Mouse (Mus musculus) heart, embryonic 14.5 days (tissue): ENCODE measurements around the gene Tbxas1. TPM values are rescaled to one million over a fixed set of nuclear protein-coding genes. Genes with fewer than 3 reads are reported as not detected.
A peak's percentile ranks its signal among the peaks of the same experiment; 100 is the strongest.

Experiments
- ATAC-seq: fragments of 200-750 bp; cut with Nextera tagmentation; 2 replicates; pipeline ENCODE4 v1.8.0; 2017; ENCODE audit warnings: low read depth, moderate TSS enrichment; ENCODE audit not compliant: insufficient number of reproducible peaks, insufficient read depth, low FRiP score
- H3K27ac ChIP-seq, 2 experiments: fragments of 200-500 bp in 1 of 2; fragments of 300-500 bp in 1 of 2; sonication (generic) in 1 of 2; replicated peaks in 1 of 2; 2 replicates each; pipeline ENCODE4 v1.5.1; 2012 to 2014; ENCODE audit warnings: low read depth in 2 of 2, low read length in 2 of 2, control low read depth in 1 of 2, mild to moderate bottlenecking in 1 of 2, mixed read lengths in 1 of 2; ENCODE audit not compliant: control insufficient read depth in 1 of 2, insufficient read depth in 1 of 2
- H3K27me3 ChIP-seq: fragments of 300-500 bp; sonication (generic); 2 replicates; pipeline ENCODE4 v1.6.1; 2014; ENCODE audit warnings: mild to moderate bottlenecking, low read length, control low read depth; ENCODE audit not compliant: control insufficient read depth, insufficient read depth
- H3K36me3 ChIP-seq: fragments of 300-500 bp; sonication (generic); 2 replicates; pipeline ENCODE4 v1.6.1; 2014; ENCODE audit warnings: mild to moderate bottlenecking, control low read depth, low read length, mixed read lengths; ENCODE audit not compliant: control insufficient read depth, insufficient read depth
- H3K4me1 ChIP-seq, 2 experiments: fragments of 200-500 bp in 1 of 2; fragments of 300-500 bp in 1 of 2; sonication (generic) in 1 of 2; 2 replicates each; pipeline ENCODE4 v1.6.1; 2012 to 2014; ENCODE audit warnings: low read length in 2 of 2, control low read depth in 1 of 2, mixed read lengths in 1 of 2; ENCODE audit not compliant: control insufficient read depth in 2 of 2, insufficient read depth in 2 of 2
- H3K4me2 ChIP-seq: fragments of 300-500 bp; sonication (generic); 2 replicates; pipeline ENCODE4 v1.6.1; 2014; ENCODE audit warnings: mild to moderate bottlenecking, low read length
- H3K4me3 ChIP-seq, 2 experiments: fragments of 200-500 bp in 1 of 2; fragments of 300-500 bp in 1 of 2; sonication (generic) in 1 of 2; 2 replicates each; pipeline ENCODE4 v1.5.1; 2012 to 2014; ENCODE audit warnings: low read length in 2 of 2, mild to moderate bottlenecking in 2 of 2, control low read depth in 1 of 2, low read depth in 1 of 2, moderate library complexity in 1 of 2; ENCODE audit not compliant: control insufficient read depth in 1 of 2, insufficient read depth in 1 of 2
- H3K9ac ChIP-seq: fragments of 300-500 bp; sonication (generic); 2 replicates; pipeline ENCODE4 v1.6.1; 2014; ENCODE audit warnings: mild to moderate bottlenecking, low read length
- H3K9me3 ChIP-seq: fragments of 300-500 bp; sonication (generic); 2 replicates; pipeline ENCODE4 v1.6.1; 2016; ENCODE audit warnings: low read length, control low read depth; ENCODE audit not compliant: control insufficient read depth
- WGBS: fragments of 180-500 bp; shearing (Covaris S2); extraction: QIAGEN DNeasy Blood & Tissue Kit; methylation state at CpG from one replicate; pipeline ENCODE4 v1.1.7; 2014; 5-methylcytosine and 5-hydroxymethylcytosine counted together
- polyA plus RNA-seq: library from polyadenylated mRNA; unstranded; fragments of >200 nt; fragmentation: Nextera tagmentation; extraction: Ambion mirVana; gene quantifications from 2 replicates; pipeline ENCODE4 v1.2.1, GENCODE M21; 2014

Gene Tbxas1
- polyA plus RNA-seq, 1 experiment from 2014 or later = 1.5 TPM

GRCm38 (mm10) chr6:39052636-39053035, 177.4 kb downstream of the Tbxas1 start:
- H3K4me3 ChIP-seq = no peak overlapping the region
- ATAC-seq = no peak
- H3K4me2 ChIP-seq = no peak overlapping the region
- no peaks in the 10 kb centered on the region for H3K27me3 ChIP-seq
- H3K9me3 ChIP-seq = no peaks in the 10 kb centered on the region
- no peak overlapping the region for H3K9ac ChIP-seq
- no peak overlapping the region for H3K27ac ChIP-seq
- H3K4me1 ChIP-seq = peaks cover 11 to 16% of the 10 kb centered on the region in 2 experiments
- H3K36me3 ChIP-seq = no peaks in the 10 kb centered on the region
- 86% methylated on average over 4 of the region's 4 CpGs for WGBS

GRCm38 (mm10) chr6:39054206-39054864, 179.1 kb downstream of the Tbxas1 start:
- no peaks in the 10 kb centered on the region for H3K27me3 ChIP-seq
- no peak overlapping the region for H3K27ac ChIP-seq
- WGBS = 88% methylated on average over 13 of the region's 13 CpGs
- no peak overlapping the region for H3K9ac ChIP-seq
- H3K4me3 ChIP-seq = no peak overlapping the region
- ATAC-seq = no peak
- peaks cover 13 to 16% of the 10 kb centered on the region in 2 experiments for H3K4me1 ChIP-seq
- no peak overlapping the region for H3K4me2 ChIP-seq
- no peaks in the 10 kb centered on the region for H3K36me3 ChIP-seq
- H3K9me3 ChIP-seq = no peaks in the 10 kb centered on the region

- Histone ChIP-seq H3K27ac (no peak overlapping the region), H3K4me3 (no peak overlapping the region), H3K36me3 (no peaks in the 10 kb centered on the region), H3K27me3 (no peaks in the 10 kb centered on the region), H3K9ac (no peak overlapping the region), H3K4me2 (no peak overlapping the region), H3K9me3 (no peaks in the 10 kb centered on the region), H3K4me1 (peaks cover 18 to 23% of the 10 kb centered on the region in 2 experiments)
- ATAC-seq = no peak
- 81% methylated on average over 6 of the region's 6 CpGs for WGBS
Measured at GRCm38 (mm10) chr6:39054878-39055508, 179.8 kb downstream of the Tbxas1 start.

- peak overlapping the region; percentile 54; the same call in 1 of the 2 replicates for H3K9ac ChIP-seq
- H3K4me1 ChIP-seq = peaks cover 22 to 23% of the 10 kb centered on the region in 2 experiments
- no peak overlapping the region for H3K4me3 ChIP-seq
- H3K27ac ChIP-seq = peak overlapping the region in 1 of 2 experiments; percentile 37; a peak in 1 of 4 replicates
- H3K36me3 ChIP-seq = no peaks in the 10 kb centered on the region
- H3K4me2 ChIP-seq = peak overlapping the region; percentile 47
- 42% methylated on average over 7 of the region's 7 CpGs for WGBS
- H3K27me3 ChIP-seq = no peaks in the 10 kb centered on the region
- H3K9me3 ChIP-seq = no peaks in the 10 kb centered on the region
- no peak for ATAC-seq
Measured at GRCm38 (mm10) chr6:39055831-39056261, 180.6 kb downstream of the Tbxas1 start.

- no peaks in the 10 kb centered on the region for H3K27me3 ChIP-seq
- H3K4me2 ChIP-seq = no peak overlapping the region
- no peaks in the 10 kb centered on the region for H3K36me3 ChIP-seq
- H3K9me3 ChIP-seq = no peaks in the 10 kb centered on the region
- H3K9ac ChIP-seq = no peak overlapping the region
- peaks cover 22 to 23% of the 10 kb centered on the region in 2 experiments for H3K4me1 ChIP-seq
- no peak for ATAC-seq
- no peak overlapping the region for H3K4me3 ChIP-seq
- no peak overlapping the region for H3K27ac ChIP-seq
- 96% methylated on average over 1 of the region's 1 CpGs for WGBS
Measured at GRCm38 (mm10) chr6:39057161-39057560, 182.0 kb downstream of the Tbxas1 start.

GRCm38 (mm10) chr6:39058389-39058788, 183.2 kb downstream of the Tbxas1 start:
- Histone ChIP-seq H3K4me3 (no peak overlapping the region), H3K9me3 (no peaks in the 10 kb centered on the region), H3K27ac (no peak overlapping the region), H3K27me3 (no peaks in the 10 kb centered on the region), H3K36me3 (no peaks in the 10 kb centered on the region), H3K4me2 (no peak overlapping the region), H3K9ac (no peak overlapping the region), H3K4me1 (peaks cover 19 to 23% of the 10 kb centered on the region in 2 experiments)
- 66% methylated on average over 3 of the region's 3 CpGs for WGBS
- ATAC-seq = no peak

- peaks cover 19 to 23% of the 10 kb centered on the region in 2 experiments for H3K4me1 ChIP-seq
- no peak for ATAC-seq
- H3K27me3 ChIP-seq = no peaks in the 10 kb centered on the region
- 0 out of 4 replicates have a peak overlapping the region, but pooled peaks of 1 of the 2 experiments have one; percentile 3 for H3K27ac ChIP-seq
- no peak overlapping the region for H3K9ac ChIP-seq
- H3K4me3 ChIP-seq = no peak overlapping the region
- H3K4me2 ChIP-seq = no peak overlapping the region
- 57% methylated on average over 3 of the region's 3 CpGs for WGBS
- H3K9me3 ChIP-seq = no peaks in the 10 kb centered on the region
- no peaks in the 10 kb centered on the region for H3K36me3 ChIP-seq
Measured at GRCm38 (mm10) chr6:39058936-39059335, 183.7 kb downstream of the Tbxas1 start.
